Mouse (Mus musculus) CD4-positive, CD25-positive, alpha-beta regulatory T cell, adult 4 months (primary cell): ENCODE data around the gene Usp36. TPM values are rescaled to one million over a fixed set of nuclear protein-coding genes. Genes with fewer than 3 reads are reported as not detected.

Experiments used
- ATAC-seq: one replicate; pipeline ENCODE4 v1.8.0; 2017
- polyA plus RNA-seq, 2 experiments: library from polyadenylated mRNA; unstranded; fragments of 100-300 nt; shearing (Covaris generic); gene quantifications; one replicate each; pipeline ENCODE4 v1.2.1; 2017

Usp36 gene
- polyA plus RNA-seq, 2 experiments from 2014 or later, result 21.1 to 33.0 TPM

- ATAC-seq, result peak; percentile 50
These were observed 69.3 kb downstream of the Usp36 start for GRCm38 (mm10) chr11:118220561-118221262.

DNA sequence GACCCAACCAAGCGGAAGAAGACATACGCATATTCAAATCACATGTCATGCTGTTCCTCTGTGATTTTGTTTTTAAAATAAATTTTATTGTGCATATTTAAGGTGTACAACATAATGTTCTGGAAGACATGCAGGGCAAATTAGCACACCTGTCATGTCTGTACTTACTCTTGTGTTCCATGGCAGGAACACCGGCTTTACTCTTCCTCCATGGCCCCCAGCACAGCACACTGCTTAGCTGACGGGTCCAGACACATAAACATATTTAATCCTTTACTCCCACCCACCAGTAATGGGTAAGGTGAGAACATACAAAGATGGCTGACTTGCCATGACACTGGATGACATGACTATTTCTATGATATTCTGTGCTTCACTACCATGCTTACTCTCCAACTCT, 71.0 kb downstream of the Usp36 start:
- peak; percentile 21 for ATAC-seq

DNA sequence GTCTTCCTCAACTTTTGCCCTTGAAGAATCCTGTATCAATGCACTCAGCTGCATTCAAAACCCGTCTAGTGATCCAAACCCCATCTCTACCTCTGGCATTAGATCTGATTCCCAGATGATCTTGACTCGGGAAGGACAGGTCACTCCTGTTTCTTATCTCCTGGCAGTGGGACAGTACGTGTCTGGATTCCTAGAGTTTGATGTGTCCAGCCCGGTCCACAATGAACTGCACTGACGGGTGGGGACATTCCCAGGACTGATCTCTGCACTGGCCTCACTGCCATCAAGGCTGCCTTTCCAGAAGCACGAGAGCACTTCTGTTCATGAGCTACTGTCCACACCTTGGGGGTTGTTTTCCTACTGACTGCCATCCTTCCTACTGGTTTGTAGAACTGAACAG, 73.6 kb downstream of the Usp36 start:
- no peak for ATAC-seq

GRCm38 (mm10) chr11:118215928-118216458, 74.1 kb downstream of the Usp36 start:
- no peak for ATAC-seq

- peak; percentile 21 for ATAC-seq
These were observed 77.4 kb downstream of the Usp36 start for GRCm38 (mm10) chr11:118212636-118213112.

DNA sequence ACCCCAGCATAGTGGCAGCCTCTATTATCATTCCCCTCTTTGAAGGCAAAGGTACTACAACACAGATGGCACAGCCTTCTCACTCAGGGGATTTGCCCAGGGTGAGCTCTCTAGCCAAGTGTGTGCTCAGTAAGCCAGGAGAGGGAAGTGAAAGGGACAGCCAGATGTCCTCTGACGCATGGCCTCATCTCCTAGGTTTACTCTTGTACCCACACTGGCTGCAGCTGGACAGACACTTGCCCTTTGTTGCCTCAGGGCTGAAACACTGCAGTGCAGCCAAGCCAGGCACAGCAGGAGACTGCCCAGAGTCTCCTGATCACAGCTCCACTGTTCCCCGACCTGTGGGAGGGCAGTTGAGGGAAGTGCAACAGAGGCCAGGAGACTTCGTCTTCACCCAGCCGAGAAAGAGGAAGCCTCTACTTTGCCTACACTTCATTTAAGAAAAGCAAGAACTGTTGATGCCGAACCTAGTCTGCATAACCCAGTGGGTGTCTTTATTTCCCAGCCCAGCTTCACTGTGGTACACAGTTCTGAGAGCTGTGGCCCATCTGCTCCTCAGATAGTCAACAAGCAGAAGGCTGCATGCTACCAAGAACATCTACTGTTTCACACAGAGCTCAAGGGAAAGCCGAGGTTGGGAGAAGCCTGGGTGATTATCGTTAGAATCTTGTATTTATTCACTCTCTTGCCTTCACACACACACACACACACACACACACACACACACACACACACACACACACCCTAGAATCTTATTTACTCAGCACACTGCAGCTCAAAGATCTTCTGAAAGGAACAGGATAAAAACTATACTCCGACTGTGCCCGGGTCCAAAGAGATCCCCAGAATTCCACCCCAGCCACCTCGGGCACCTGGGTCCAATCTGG, 78.1 kb downstream of the Usp36 start:
- ATAC-seq, result no peak

DNA sequence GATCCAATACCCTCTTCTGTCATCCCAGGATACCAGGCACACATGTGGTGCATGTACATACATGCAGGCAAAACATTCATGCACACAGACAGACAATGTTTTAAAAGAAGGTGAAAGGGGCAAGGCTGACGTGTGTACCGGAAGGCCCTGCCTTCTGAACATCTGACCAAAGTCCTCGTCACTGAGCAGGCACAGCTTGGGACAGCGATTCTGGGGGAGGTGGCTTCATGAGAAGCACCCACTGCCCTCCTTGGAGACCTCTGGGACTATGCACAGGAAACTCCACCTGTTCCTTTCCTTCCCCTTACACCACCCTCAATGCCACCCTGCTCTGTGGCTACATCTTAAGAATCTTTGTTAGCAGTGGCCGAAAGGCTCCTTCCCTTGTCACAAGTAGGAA, 79.1 kb downstream of the Usp36 start:
- ATAC-seq, result no peak

DNA sequence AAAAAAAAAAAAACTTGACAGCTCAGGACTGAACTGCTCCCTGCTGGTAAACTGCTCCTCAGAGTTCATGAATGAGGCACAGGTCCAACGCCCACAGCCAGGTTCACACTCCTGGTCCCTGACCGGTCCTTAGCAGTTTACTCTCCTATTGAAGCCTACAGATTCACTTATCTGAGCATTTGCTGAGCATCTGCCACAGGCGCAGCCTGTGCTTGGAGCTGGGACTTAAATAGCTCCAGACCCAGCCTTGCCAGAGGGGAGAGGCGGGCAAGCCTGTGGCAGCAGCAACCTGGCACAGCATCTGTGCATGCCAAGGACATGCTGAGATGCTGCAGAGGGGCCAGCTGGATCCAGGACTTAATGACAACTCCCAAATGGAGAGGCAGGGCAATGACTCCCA, 79.9 kb downstream of the Usp36 start:
- no peak for ATAC-seq

Other genes with a start within 250 kb of the Usp36 start
- gene Dnah17, start 159.6 kb downstream of the Usp36 start, polyA plus RNA-seq, result under 1 TPM; 0.55 to 0.67 TPM
- 10 to 100 TPM; 34.7 to 59.5 TPM for gene Cyth1, start 41.7 kb downstream of the Usp36 start, polyA plus RNA-seq
- under 1 TPM; 0.32 to 0.52 TPM for gene Cep295nl, start 52.3 kb upstream of the Usp36 start, polyA plus RNA-seq
- 10 to 100 TPM in 1 of 2 experiments, 1 to 10 TPM in 1; 9.5 to 10.5 TPM for gene Timp2, start 65.5 kb upstream of the Usp36 start, polyA plus RNA-seq
- 100 to 1,000 TPM in 1 of 2 experiments, 10 to 100 TPM in 1; 93.7 to 163 TPM for gene Lgals3bp, start 111.8 kb upstream of the Usp36 start, polyA plus RNA-seq
- gene Cant1, start 128.8 kb upstream of the Usp36 start, polyA plus RNA-seq, result 10 to 100 TPM; 12.9 to 13.6 TPM
- gene C1qtnf1, start 138.0 kb upstream of the Usp36 start, polyA plus RNA-seq, result not detected
- 1 to 10 TPM; 2.3 to 5.1 TPM for gene Engase, start 186.6 kb upstream of the Usp36 start, polyA plus RNA-seq